Mouse (Mus musculus) adrenal gland (tissue): ENCODE results near the gene Tbc1d25.

Experiments
- intact Hi-C: fragments of 180-260 bp; cut with DNase I; formaldehyde crosslinking; loops from one replicate; pipeline ENCODE4 v1.15.1; 2025
- long read RNA-seq, 2 experiments: library from polyadenylated mRNA; unstranded; transcript quantifications; one replicate each; pipeline ENCODE4 v2.0.0; 2020; ENCODE audit warnings: borderline replicate concordance in 1 of 2; ENCODE audit not compliant: insufficient replicate concordance in 1 of 2

Gene Tbc1d25
- long read RNA-seq, experiment 1: 0 reads
- long read RNA-seq, experiment 2, partial matches to known transcripts: 0 of 4 reads
- long read RNA-seq, experiment 2, other reads (novel, unspliced or antisense): 0 of 4 reads

- intact Hi-C loops: no loop called here
Measured at GRCm38 (mm10) chrX:8175504-8176385, at the start of gene Tbc1d25. Gene Tbc1d25 (minus strand): TSS chrX:8176181.

GRCm38 (mm10) chrX:8223473-8223872 lies 47.5 kb upstream of the Tbc1d25 start:
- intact Hi-C loops: no loop called here

DNA sequence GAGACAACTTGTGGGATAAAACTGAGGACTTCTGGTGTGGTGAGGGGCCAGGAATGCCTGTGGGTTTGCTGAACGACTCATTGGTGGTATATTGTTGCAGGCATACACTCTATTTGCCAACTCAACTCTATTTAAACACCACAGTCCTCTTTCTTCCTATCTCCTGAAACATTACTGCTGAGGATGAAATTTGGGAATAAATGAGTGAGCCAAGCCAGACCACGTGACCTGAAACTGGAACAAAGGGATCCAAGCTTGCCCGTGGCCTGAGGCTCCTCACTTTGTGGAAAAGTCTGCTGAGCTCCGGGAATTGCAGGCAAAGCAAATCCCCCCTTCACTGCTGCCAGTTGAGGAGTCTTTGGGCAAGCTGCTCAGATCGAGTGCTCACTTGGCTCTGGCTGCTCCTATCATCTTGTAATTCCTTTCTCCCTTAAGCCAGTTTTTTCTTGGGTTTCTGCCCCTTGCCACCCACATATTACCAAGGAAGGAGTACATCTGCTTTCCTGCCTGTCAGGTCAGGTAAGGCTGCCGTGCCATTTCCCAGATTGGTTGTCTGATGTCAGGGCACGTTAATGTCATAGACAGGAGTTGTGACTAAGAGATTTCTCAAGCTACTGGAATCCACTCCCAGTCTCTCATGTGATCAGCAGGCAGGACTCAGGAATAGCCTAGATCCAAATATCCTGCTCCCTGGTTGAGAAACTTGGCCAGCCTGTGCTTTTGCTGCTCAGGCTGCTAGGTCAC lies 46.9 kb upstream of the Tbc1d25 start:
- intact Hi-C loops: no loop called here

- intact Hi-C loops: no loop called here
Measured at GRCm38 (mm10) chrX:8222296-8222677, 46.3 kb upstream of the Tbc1d25 start.

DNA sequence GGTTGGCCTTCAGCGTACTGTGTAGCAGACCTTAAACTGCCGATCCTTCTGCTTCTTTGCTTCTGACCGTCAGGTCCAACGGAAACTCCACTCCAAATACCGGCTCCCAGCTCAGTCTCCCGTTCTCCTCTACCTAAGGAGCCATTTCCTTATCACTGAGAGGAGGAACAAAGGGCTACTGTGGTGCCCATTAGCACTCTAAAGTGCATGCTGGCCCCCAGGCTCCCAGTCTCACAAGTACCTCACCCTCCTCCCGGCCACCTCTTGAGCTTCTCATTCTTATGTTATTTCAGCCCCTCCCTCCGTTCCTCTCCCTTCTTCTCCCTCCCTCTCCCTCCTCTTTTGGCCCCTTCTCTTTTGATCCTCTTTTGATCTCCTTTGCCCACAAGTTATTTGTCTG lies 43.7 kb upstream of the Tbc1d25 start:
- intact Hi-C loops: no loop called here

DNA sequence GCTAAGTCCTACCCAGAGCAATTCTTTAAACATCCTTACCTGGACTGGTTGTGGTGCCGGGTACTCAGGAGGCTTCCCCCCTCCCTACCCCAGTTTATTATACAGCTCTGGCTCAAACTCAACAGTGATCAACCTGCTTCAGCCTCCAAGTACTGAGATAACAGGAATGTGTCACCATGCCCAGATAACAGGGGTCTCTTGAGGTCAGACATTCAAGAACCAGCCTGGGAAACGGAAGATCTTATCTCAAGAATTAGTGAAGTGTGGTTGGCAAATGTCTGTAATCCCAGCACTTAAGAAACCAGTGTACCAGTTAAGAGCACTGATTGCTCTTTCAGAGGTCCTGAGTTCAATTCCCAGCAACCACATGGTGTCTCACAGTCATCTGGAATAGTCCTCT lies 42.1 kb upstream of the Tbc1d25 start:
- intact Hi-C loops: no loop called here

DNA sequence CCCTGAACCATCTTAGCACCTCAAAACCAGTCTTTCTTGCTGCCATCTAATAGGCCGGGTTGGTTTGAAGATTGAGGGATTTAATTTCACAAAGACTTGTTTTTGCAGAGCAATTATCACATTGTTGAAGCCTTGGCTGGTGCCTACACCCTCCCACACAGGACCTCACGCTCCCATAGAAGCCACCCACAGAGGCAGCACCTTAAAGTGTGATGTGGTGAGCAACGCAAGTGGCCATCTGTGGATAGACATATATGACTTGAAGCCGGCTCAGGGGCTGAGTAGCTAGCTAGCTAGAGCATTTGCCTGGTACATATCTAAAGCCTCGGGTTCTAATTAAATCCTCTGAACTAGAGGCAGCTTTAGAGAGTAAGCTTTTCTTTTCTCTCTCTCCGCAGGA lies 41.4 kb upstream of the Tbc1d25 start:
- intact Hi-C loops: no loop called here

GRCm38 (mm10) chrX:8211490-8212207 lies 35.7 kb upstream of the Tbc1d25 start:
- intact Hi-C loops: no loop called here

DNA sequence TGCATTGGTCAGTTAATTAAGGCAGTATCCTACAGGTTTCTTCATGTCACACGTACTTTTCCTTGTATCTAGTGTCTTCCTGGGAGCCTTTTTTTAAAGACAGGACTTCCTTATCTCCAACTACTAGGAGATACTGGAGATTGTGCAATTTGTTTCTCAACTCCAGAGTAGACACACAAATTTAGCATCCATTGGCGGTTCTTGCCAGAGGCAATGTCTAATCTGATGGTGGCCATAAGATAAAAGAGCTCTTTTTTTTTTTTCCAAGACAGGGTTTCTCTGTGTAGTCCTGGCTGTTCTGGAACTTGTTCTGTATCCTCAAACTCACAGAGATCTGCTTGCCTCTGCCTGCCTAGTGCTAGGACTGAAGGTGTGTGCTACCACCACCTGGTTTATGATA lies 33.7 kb upstream of the Tbc1d25 start:
- intact Hi-C loops: no loop called here

DNA sequence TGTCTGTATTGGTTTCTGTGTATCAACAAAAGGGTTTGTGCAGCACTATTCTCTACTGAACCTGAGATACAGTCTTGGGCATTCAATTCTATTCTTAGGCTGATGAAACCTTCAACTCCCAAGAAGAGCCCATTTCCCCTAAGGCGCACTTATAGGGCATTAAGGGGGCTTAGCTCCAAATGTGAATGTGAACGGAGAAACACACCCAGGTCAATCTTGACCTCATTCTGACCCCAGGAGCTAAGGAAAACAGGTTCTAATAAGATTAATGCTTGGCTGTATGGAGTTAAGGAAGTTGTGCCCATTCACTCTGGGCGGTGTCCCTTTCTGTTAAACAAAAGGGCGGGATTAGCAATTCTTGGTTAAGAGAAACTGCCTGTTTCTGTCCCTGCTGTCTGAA lies 31.2 kb upstream of the Tbc1d25 start:
- intact Hi-C loops: no loop called here

GRCm38 (mm10) chrX:8206694-8207197 lies 30.8 kb upstream of the Tbc1d25 start:
- intact Hi-C loops: no loop called here

DNA sequence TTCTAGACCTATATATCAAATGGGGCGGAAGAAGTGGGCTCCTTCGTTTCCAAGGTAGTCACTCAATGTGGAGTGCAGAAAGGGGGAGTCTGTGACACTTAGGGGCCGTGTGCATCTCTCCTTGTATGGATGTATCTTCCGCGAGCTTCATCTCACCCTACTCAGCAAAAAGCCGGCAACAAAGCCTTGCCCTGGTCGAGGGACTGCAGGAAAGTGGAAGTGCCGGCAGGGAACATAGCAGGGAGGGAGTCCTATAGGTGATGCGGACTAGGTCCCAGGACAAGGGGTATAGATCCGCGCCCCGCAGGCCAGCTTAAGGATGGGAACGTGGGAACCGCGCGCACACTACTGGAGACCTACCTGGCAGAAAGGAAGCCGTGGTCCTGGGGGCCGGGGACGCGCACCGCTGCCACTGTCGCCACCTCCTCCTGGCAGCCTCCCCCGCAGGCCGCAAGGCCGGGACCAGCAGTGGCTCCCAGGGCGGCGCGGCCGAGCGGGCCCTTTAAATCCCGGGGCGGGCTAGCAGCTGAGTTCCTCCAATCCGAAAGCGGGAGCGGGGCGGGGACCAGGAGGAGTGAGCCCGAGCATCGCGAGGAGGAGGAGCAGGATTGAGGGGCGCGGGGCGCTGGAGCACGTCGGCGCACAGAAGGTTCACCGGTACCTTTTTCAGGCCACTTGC lies 30.2 kb upstream of the Tbc1d25 start, which contains the start of gene Porcn:
Gene Porcn, minus strand, starts transcription at position 511 of the 679 bp plus-strand sequence.
- intact Hi-C loops: no loop called here

GRCm38 (mm10) chrX:8205551-8205950 lies 29.6 kb upstream of the Tbc1d25 start:
- intact Hi-C loops: no loop called here

DNA sequence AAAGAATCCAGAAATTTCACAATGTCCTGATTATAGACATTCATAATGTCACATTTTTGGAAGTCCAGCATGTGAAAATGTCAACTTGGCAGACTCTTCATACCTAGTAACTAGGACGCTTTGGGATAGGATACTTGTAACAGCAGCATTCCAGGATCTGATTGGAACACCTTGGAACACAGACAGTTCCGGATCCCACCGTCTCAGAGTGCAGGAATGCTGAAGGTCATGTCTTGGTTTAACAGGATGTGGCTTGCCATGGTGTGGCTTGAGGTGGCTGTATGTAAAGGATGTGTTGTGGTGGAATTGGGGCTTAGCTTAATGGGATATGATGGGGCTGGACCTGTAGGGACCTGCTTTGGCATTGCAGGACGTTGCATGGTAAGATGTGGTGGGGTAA lies 29.1 kb upstream of the Tbc1d25 start:
- intact Hi-C loops: no loop called here

GRCm38 (mm10) chrX:8204076-8204475 lies 28.1 kb upstream of the Tbc1d25 start:
- intact Hi-C loops: no loop called here

- intact Hi-C loops: no loop called here
Measured at GRCm38 (mm10) chrX:8203105-8203504, 27.1 kb upstream of the Tbc1d25 start.

GRCm38 (mm10) chrX:8193419-8193723 lies 17.4 kb upstream of the Tbc1d25 start, which contains the start of gene Ebp:
Gene Ebp (minus strand): TSS chrX:8193512.
- intact Hi-C loops: no loop called here

DNA sequence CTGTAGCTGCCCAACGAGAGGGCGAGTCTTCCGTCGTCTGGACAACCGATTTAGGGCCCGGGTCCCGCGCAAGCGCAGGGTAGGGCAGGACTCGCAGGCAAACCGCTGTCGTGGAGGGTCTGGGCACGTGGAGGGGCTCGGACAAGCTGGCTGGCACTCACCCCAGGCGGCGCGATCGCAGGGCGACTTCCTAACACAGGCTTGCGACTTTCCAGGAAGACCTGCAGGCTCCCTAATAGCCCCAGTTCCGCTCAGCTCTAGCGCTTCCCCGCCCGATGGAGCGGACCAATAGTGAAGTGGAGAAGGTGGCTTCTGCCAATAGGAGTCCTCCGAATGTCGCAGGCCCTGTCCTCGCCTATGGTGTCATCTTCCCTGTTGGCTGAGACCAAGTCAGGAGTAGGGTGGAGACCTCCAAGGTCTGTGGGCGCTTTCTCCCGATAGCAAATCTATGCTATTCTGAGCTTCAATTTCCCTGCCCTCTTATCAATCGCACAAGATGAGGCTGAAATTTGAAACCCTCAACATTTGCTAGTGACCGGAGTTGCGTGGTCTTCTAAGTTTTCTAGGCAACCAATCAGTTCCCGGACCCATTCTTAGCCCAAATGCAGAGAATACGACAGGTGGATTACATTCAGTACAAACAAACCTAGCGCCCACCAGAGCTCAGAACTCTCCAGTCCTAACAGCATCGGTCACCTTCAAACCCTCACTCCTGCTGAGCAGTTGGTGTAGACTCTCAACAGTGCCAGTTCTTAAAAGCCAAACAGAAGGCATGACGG lies 16.8 kb upstream of the Tbc1d25 start:
- intact Hi-C loops: no loop called here

GRCm38 (mm10) chrX:8192126-8192639 lies 16.2 kb upstream of the Tbc1d25 start:
- intact Hi-C loops: no loop called here
